Mouse (Mus musculus) right cerebral cortex, postnatal 36 days (tissue): Measurements from ENCODE around the gene Smox.

ENCODE experiments used
- DNase-seq, 2 experiments: peaks; one replicate each; pipeline ENCODE4 v3.0.0; 2022; ENCODE audit warnings: low spot score in 2 of 2, mixed read lengths in 1 of 2

The Smox gene

GRCm38 (mm10) chr2:131484182-131484581 lies 7.1 kb upstream of the Smox start:
- peak in 1 of 2 experiments; percentile 64 for DNase-seq

- DNase-seq: no peak
Observed at GRCm38 (mm10) chr2:131485126-131485525, 6.2 kb upstream of the Smox start.

GRCm38 (mm10) chr2:131486046-131486445 lies 5.2 kb upstream of the Smox start:
- no peak for DNase-seq

- DNase-seq: no peak
Observed at GRCm38 (mm10) chr2:131487337-131487736, 4.0 kb upstream of the Smox start.

GRCm38 (mm10) chr2:131488261-131488660 lies 3.0 kb upstream of the Smox start:
- DNase-seq: no peak

GRCm38 (mm10) chr2:131488870-131489269 lies 2.4 kb upstream of the Smox start:
- DNase-seq: no peak

- no peak for DNase-seq
Observed at GRCm38 (mm10) chr2:131489591-131489990, 1.7 kb upstream of the Smox start.

- peak; percentile 75 for DNase-seq
Observed at GRCm38 (mm10) chr2:131491707-131492595, 655 bp downstream of the Smox start.

GRCm38 (mm10) chr2:131492596-131493139 lies 1.4 kb downstream of the Smox start:
- DNase-seq: no peak

- no peak for DNase-seq
Observed at GRCm38 (mm10) chr2:131493446-131493845, 2.1 kb downstream of the Smox start.

- DNase-seq: no peak
Observed at GRCm38 (mm10) chr2:131495256-131495655, 4.0 kb downstream of the Smox start.

GRCm38 (mm10) chr2:131496125-131496820 lies 5.0 kb downstream of the Smox start:
- no peak for DNase-seq

GRCm38 (mm10) chr2:131497224-131497856 lies 6.0 kb downstream of the Smox start:
- no peak for DNase-seq

- DNase-seq: peak in 1 of 2 experiments; percentile 30
Observed at GRCm38 (mm10) chr2:131498219-131498618, 6.9 kb downstream of the Smox start.

GRCm38 (mm10) chr2:131499290-131499845 lies 8.1 kb downstream of the Smox start:
- DNase-seq: no peak

- DNase-seq: no peak
Observed at GRCm38 (mm10) chr2:131501886-131502285, 10.6 kb downstream of the Smox start.

- DNase-seq: no peak
Observed at GRCm38 (mm10) chr2:131502561-131502960, 11.3 kb downstream of the Smox start.

GRCm38 (mm10) chr2:131505431-131505830 lies 14.1 kb downstream of the Smox start:
- no peak for DNase-seq

GRCm38 (mm10) chr2:131506358-131506757 lies 15.1 kb downstream of the Smox start:
- no peak for DNase-seq

GRCm38 (mm10) chr2:131508501-131508900 lies 17.2 kb downstream of the Smox start:
- DNase-seq: peak; percentile 57 to 69

GRCm38 (mm10) chr2:131509671-131510313 lies 18.5 kb downstream of the Smox start:
- peak in 1 of 2 experiments; percentile 62 for DNase-seq
